Mouse (Mus musculus) brown adipose tissue, adult 24 weeks (tissue): Measurements from ENCODE around the gene Rassf5. TPM values are rescaled to one million over a fixed set of nuclear protein-coding genes. Genes with fewer than 3 reads are reported as not detected.

Source experiments
- H3K27ac ChIP-seq: fragments of 200-500 bp; replicated peaks from 2 replicates; pipeline ENCODE4 v1.5.1; 2012; ENCODE audit warnings: low read depth, mild to moderate bottlenecking, low read length
- H3K4me1 ChIP-seq: fragments of 200-500 bp; 2 replicates; pipeline ENCODE4 v1.6.1; 2012; ENCODE audit warnings: low read length, mixed read lengths; ENCODE audit not compliant: control insufficient read depth, insufficient read depth, insufficient read length
- H3K4me3 ChIP-seq: fragments of 200-500 bp; 2 replicates; pipeline ENCODE4 v1.5.1; 2012; ENCODE audit warnings: low read depth, mild to moderate bottlenecking, low read length, moderate library complexity; ENCODE audit not compliant: insufficient read depth
- polyA plus RNA-seq: library from polyadenylated mRNA; stranded (reverse); fragments of >200 nt; gene quantifications from 2 replicates; pipeline ENCODE4 v1.2.4, GENCODE M21; 2012; ENCODE audit not compliant: missing spikeins, insufficient read depth, insufficient read length

The Rassf5 gene
- polyA plus RNA-seq, 1 experiment = 0.99 TPM

- Histone ChIP-seq H3K4me1 (no peaks in the 10 kb centered on the region), H3K4me3 (no peak overlapping the region), H3K27ac (no peak overlapping the region)
Measured at GRCm38 (mm10) chr1:131238931-131239381, 6.1 kb downstream of the Rassf5 start.

GRCm38 (mm10) chr1:131236077-131236476 is 9.0 kb downstream of the Rassf5 start:
- Histone ChIP-seq H3K4me3 (no peak overlapping the region), H3K4me1 (no peaks in the 10 kb centered on the region), H3K27ac (no peak overlapping the region)

- Histone ChIP-seq H3K4me1 (no peaks in the 10 kb centered on the region), H3K4me3 (no peak overlapping the region), H3K27ac (no peak overlapping the region)
Measured at GRCm38 (mm10) chr1:131233527-131233926, 11.5 kb downstream of the Rassf5 start.

GRCm38 (mm10) chr1:131228659-131229058 is 16.4 kb downstream of the Rassf5 start:
- no peak overlapping the region for H3K4me3 ChIP-seq
- no peaks in the 10 kb centered on the region for H3K4me1 ChIP-seq
- H3K27ac ChIP-seq = no peak overlapping the region

DNA sequence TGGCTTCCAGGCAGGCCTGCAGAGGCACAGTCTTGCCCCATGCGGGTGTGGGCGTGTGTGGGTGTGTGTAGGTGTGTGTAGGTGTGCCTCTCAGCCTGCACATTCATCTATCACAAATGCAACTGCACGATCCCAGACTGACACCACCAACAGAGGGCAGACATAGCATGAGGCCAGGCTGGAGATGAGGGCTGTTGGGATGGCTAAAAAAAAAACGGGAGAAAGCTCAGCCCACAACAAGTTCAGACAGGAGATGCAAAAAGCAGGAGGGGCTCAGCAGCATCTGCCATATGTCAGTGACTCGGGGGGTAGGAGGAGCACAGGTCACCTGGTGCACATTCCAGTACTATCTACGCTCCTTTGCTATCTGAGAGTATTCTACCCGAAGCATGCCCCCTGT is 16.8 kb downstream of the Rassf5 start:
- Histone ChIP-seq H3K4me3 (no peak overlapping the region), H3K4me1 (no peaks in the 10 kb centered on the region), H3K27ac (no peak overlapping the region)

DNA sequence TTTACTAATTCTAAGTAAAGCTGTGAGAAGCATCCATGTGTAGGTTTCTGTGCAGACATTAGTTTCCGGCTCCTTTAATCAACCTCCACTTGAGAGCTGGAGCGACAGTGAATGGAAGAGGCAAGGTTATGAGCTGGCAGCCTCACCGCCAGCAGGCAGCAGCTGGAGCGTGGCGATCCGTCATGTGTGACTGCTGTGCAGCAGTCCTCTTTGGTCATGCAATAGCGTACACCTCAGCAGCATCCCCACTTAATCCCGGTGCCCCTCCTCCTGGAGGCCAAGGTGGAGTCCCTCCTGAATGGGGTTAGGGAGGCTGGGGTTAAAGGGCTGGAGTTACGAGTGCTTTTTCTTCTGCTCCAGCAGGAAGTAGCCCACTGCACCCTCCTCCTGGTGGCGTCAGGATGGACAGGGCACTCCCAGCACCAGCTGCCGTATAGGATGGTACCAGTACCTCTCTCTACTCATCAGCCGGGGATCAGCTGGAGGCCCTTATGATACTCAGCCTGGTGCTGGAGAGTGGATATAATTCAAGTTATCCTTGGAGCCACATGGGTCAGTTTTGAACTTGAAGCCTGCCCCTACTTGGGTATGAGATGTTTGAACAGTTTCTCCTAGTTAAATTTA is 20.1 kb downstream of the Rassf5 start:
- no peaks in the 10 kb centered on the region for H3K4me1 ChIP-seq
- no peak overlapping the region for H3K27ac ChIP-seq
- no peak overlapping the region for H3K4me3 ChIP-seq

DNA sequence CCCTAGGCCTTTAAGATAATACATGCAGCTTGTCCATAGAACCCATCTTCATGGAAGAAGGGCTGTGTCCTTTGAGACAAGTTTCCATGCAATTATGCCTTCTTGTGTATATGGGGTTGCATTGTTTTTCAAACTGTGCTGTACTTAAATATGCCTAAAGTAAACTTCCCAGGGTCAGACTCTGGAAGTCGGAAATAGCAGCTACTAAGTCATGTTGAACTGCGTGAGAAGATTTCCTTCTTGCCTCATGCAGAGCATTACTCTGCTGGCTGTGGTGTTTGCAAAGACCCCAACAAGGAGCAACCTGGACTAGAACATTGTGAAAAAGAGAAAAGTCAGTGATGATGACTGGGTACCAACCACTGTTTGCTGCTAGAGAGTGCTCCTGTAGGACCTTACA is 21.7 kb downstream of the Rassf5 start:
- H3K4me1 ChIP-seq = no peaks in the 10 kb centered on the region
- H3K27ac ChIP-seq = no peak overlapping the region
- H3K4me3 ChIP-seq = no peak overlapping the region

- H3K27ac ChIP-seq = no peak overlapping the region
- no peak overlapping the region for H3K4me3 ChIP-seq
- no peaks in the 10 kb centered on the region for H3K4me1 ChIP-seq
Measured at GRCm38 (mm10) chr1:131221822-131222590, 23.1 kb downstream of the Rassf5 start.

- no peaks in the 10 kb centered on the region for H3K4me1 ChIP-seq
- H3K27ac ChIP-seq = no peak overlapping the region
- H3K4me3 ChIP-seq = no peak overlapping the region
Measured at GRCm38 (mm10) chr1:131218933-131219332, 26.1 kb downstream of the Rassf5 start.

- Histone ChIP-seq H3K4me3 (no peak overlapping the region), H3K27ac (no peak overlapping the region)
Measured at GRCm38 (mm10) chr1:131213361-131213760, 31.7 kb downstream of the Rassf5 start.

DNA sequence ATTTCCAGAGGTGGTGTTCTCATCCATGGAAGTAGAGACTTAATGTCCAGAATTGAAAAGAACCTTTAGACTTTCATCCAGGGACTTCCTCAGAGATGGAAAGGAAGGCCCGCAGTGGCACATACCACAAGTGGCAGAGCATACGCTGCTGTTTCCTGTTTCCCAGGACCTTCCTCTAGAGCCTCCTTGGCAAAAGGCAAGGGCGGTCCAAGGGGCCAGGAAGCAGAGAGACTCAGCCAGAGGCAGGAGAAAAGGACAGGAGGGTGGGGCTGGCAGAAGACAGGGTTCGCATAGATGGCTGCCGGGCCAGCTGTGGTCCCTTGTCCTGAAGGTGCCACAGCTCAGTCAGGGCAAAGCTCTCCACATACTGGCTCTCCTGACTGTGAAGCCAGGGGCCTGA is 32.1 kb downstream of the Rassf5 start:
- Histone ChIP-seq H3K4me1 (no peaks in the 10 kb centered on the region), H3K27ac (no peak overlapping the region)

More at GRCm38 (mm10) chr1:131213361-131213760, 31.7 kb downstream of the Rassf5 start:
- no peaks in the 10 kb centered on the region for H3K4me1 ChIP-seq

DNA sequence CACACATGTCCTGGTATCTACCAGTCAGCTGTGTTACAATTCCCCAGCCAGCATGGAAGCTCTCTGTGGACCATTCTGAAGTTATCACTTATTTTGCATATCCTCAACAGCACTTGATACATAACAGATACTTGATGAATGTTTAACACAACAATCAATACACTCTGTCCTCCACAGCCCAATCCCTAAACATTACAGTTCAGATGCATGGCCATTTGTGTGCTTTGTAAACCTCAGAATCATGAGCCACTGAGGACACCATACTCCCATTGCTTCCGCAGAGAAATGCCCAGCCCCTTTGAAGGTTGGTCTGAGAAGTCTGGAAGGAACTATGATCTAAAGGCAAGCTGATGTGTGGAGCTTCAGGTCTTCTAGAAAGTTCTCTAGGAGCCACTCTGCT is 33.4 kb downstream of the Rassf5 start:
- Histone ChIP-seq H3K4me3 (no peak overlapping the region), H3K27ac (no peak overlapping the region), H3K4me1 (no peaks in the 10 kb centered on the region)

More for the DNA sequence above, 32.1 kb downstream of the Rassf5 start:
- no peak overlapping the region for H3K4me3 ChIP-seq

DNA sequence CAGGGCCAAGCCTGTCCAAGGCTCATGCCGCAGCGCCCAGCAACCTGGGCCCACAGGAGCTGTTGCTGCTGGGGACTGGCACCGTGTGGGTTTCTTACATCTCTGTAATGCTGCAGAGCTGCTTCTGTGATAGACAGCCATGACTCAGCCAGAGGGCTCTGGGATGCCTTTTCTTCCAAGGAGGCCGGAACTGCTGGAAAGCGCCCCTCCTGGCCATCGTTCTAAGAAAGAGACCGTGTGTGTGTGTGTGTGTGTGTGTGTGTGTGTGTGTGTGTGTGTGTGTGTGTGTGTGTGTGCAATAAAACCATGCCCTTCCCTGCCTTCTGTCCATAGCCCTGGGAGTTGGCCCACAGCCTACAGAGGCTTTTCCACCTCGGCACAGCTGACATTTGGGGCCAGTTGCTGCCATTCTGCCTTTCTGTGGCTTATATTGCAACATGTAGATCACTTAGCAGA is 35.1 kb downstream of the Rassf5 start:
- Histone ChIP-seq H3K4me1 (no peaks in the 10 kb centered on the region), H3K4me3 (no peak overlapping the region), H3K27ac (no peak overlapping the region)

DNA sequence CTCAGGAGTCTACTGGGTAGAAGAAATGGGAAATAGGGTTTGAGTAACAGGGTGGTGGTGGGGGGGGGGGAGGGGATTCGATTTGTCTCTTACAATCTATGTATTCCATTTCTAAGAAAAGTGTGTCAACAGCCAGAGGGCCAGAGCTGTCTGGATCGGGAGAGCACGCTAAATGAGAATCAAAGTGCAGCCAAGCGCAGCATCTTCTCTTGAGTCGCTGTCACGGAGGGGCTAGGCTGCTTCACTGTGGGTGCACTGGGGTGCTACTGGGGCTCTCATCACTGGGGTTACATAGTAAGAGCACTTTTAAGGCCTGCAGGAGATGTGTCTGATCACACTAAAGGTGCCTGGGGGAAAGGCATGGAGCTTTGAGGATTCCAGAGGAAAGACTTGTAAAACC is 36.3 kb downstream of the Rassf5 start:
- no peaks in the 10 kb centered on the region for H3K4me1 ChIP-seq
- no peak overlapping the region for H3K4me3 ChIP-seq
- H3K27ac ChIP-seq = no peak overlapping the region

- H3K4me3 ChIP-seq = no peak overlapping the region
- no peak overlapping the region for H3K27ac ChIP-seq
Measured at GRCm38 (mm10) chr1:131208081-131208480, 37.0 kb downstream of the Rassf5 start.

GRCm38 (mm10) chr1:131207531-131207930 is 37.5 kb downstream of the Rassf5 start:
- Histone ChIP-seq H3K4me3 (no peak overlapping the region), H3K27ac (no peak overlapping the region), H3K4me1 (no peaks in the 10 kb centered on the region)

More at GRCm38 (mm10) chr1:131208081-131208480, 37.0 kb downstream of the Rassf5 start:
- no peaks in the 10 kb centered on the region for H3K4me1 ChIP-seq
